Mouse (Mus musculus): ENCODE results near the gene Fasl.

- TF ChIP-seq CTCF (IDR thresholded peaks at IDR 0.05; ENCODE audit: low read depth) (peak; percentile 62), EP300 (IDR thresholded peaks at IDR 0.05; ENCODE audit: low read depth) (no peak)
Measured at GRCm38 (mm10) chr1:161736848-161737247, 51.4 kb downstream of the Fasl start.

All from heart, postnatal 0 days (tissue).